Mouse (Mus musculus) kidney, postnatal 0 days (tissue): ENCODE measurements at regions not wholly inside any gene's neighbourhood (a gene's known extent, or its start where the extent isn't known, plus 50 kb on each side); places are given as distances from the start of the nearest gene placed in this dataset.
A peak's percentile ranks its signal among the peaks of the same experiment; 100 is the strongest.

ENCODE experiments used
- ATAC-seq: fragments of 200-750 bp; cut with Nextera tagmentation; replicated peaks from 2 replicates; pipeline ENCODE4 v1.8.0; 2017; ENCODE audit warnings: low read depth, moderate number of reproducible peaks, moderate TSS enrichment, moderate library complexity; ENCODE audit not compliant: low FRiP score
- DNase-seq: peaks from one replicate; pipeline ENCODE4 v3.0.0-alpha.2; 2016; ENCODE audit warnings: low spot score
- H3K27ac ChIP-seq: fragments of 300-500 bp; sonication (generic); 2 replicates; pipeline ENCODE4 v1.5.1; 2014; ENCODE audit warnings: mild to moderate bottlenecking
- H3K27me3 ChIP-seq: fragments of 300-500 bp; sonication (generic); 2 replicates; pipeline ENCODE4 v1.6.1; 2014; ENCODE audit warnings: low read length, mixed read lengths; ENCODE audit not compliant: insufficient read depth
- H3K36me3 ChIP-seq: fragments of 300-500 bp; sonication (generic); 2 replicates; pipeline ENCODE4 v1.6.1; 2014; ENCODE audit warnings: low read length, mixed read lengths; ENCODE audit not compliant: insufficient read depth
- H3K4me1 ChIP-seq: fragments of 300-500 bp; sonication (generic); replicated peaks from 2 replicates; pipeline ENCODE4 v1.6.1; 2014; ENCODE audit warnings: antibody characterized with exemption, low read length, mixed read lengths; ENCODE audit not compliant: insufficient read depth
- H3K4me2 ChIP-seq: fragments of 300-500 bp; sonication (generic); 2 replicates; pipeline ENCODE4 v1.6.1; 2014; ENCODE audit warnings: mild to moderate bottlenecking, low read length, moderate library complexity, mixed read lengths
- H3K4me3 ChIP-seq: fragments of 300-500 bp; sonication (generic); replicated peaks from 2 replicates; pipeline ENCODE4 v1.5.1; 2014; ENCODE audit warnings: low read depth, low read length
- H3K9ac ChIP-seq: fragments of 300-500 bp; sonication (generic); 2 replicates; pipeline ENCODE4 v1.6.1; 2014; ENCODE audit warnings: low read depth, low read length
- H3K9me3 ChIP-seq: fragments of 300-500 bp; sonication (generic); replicated peaks from 2 replicates; pipeline ENCODE4 v1.6.1; 2016; ENCODE audit warnings: low read length, inconsistent platforms, mixed read lengths
- CTCF ChIP-seq: IDR thresholded peaks from 2 replicates; pipeline ENCODE4 v1.5.1; 2016; ENCODE audit warnings: antibody characterized with exemption, low read depth, mild to moderate bottlenecking, moderate library complexity
- WGBS: fragments of 180-500 bp; shearing (Covaris S2); extraction: QIAGEN DNeasy Blood & Tissue Kit; methylation state at CpG from one replicate; pipeline ENCODE4 v1.1.7; 2014; 5-methylcytosine and 5-hydroxymethylcytosine counted together

- H3K27ac ChIP-seq = no peak overlapping the region
- WGBS = 77% methylated on average over 3 of the region's 3 CpGs
Observed at GRCm38 (mm10) chr5:51099902-51100301, 467.6 kb downstream of the Ppargc1a start.

GRCm38 (mm10) chr5:51072674-51073468 lies 494.7 kb downstream of the Ppargc1a start:
- DNase-seq (peak; percentile 93), ATAC-seq (peak; percentile 85)
- 27% methylated on average over 8 of the region's 8 CpGs for WGBS
- Histone ChIP-seq H3K27me3 (no peaks in the 10 kb centered on the region), H3K4me1 (no peaks in the 10 kb centered on the region; the same call in 1 of the 2 replicates), H3K27ac (no peak overlapping the region), H3K4me2 (no peak overlapping the region), H3K9me3 (no peaks in the 10 kb centered on the region), H3K9ac (no peak overlapping the region), H3K36me3 (no peaks in the 10 kb centered on the region), H3K4me3 (no peak overlapping the region)
- TF ChIP-seq CTCF = no peak

More at GRCm38 (mm10) chr5:51099902-51100301, 467.6 kb downstream of the Ppargc1a start:
- TF ChIP-seq CTCF = no peak
- DNase-seq (no peak), ATAC-seq (no peak)
- no peaks in the 10 kb centered on the region for H3K36me3 ChIP-seq
- no peak overlapping the region for H3K4me3 ChIP-seq
- no peak overlapping the region for H3K4me2 ChIP-seq
- no peak overlapping the region for H3K9ac ChIP-seq
- H3K4me1 ChIP-seq = no peaks in the 10 kb centered on the region
- H3K9me3 ChIP-seq = no peaks in the 10 kb centered on the region
- H3K27me3 ChIP-seq = no peaks in the 10 kb centered on the region

- 46% methylated on average over 2 of the region's 2 CpGs for WGBS
- DNase-seq = peak; percentile 63
- no peaks in the 10 kb centered on the region for H3K27me3 ChIP-seq
- no peak overlapping the region for H3K9ac ChIP-seq
- ATAC-seq = no peak; the same call in 1 of the 2 replicates
- no peak overlapping the region for H3K27ac ChIP-seq
- no peaks in the 10 kb centered on the region for H3K36me3 ChIP-seq
- H3K9me3 ChIP-seq = no peaks in the 10 kb centered on the region
- no peak for TF ChIP-seq CTCF
- no peak overlapping the region for H3K4me3 ChIP-seq
- no peak overlapping the region for H3K4me2 ChIP-seq
- H3K4me1 ChIP-seq = no peaks in the 10 kb centered on the region; the same call in 1 of the 2 replicates
Observed at GRCm38 (mm10) chr5:51072146-51072545, 495.4 kb downstream of the Ppargc1a start.

- DNase-seq = peak; percentile 54
- 27% methylated on average over 1 of the region's 1 CpGs for WGBS
- H3K27ac ChIP-seq = no peak overlapping the region
- no peak overlapping the region for H3K4me2 ChIP-seq
- no peaks in the 10 kb centered on the region for H3K27me3 ChIP-seq
- no peaks in the 10 kb centered on the region for H3K9me3 ChIP-seq
- TF ChIP-seq CTCF = no peak
- no peak for ATAC-seq
- no peak overlapping the region for H3K9ac ChIP-seq
- no peaks in the 10 kb centered on the region for H3K36me3 ChIP-seq
- H3K4me3 ChIP-seq = no peak overlapping the region
- no peaks in the 10 kb centered on the region; the same call in 1 of the 2 replicates for H3K4me1 ChIP-seq
Observed at GRCm38 (mm10) chr5:51069668-51070067, 497.9 kb downstream of the Ppargc1a start.

- Histone ChIP-seq H3K4me3 (no peak overlapping the region), H3K27ac (no peak overlapping the region), H3K4me1 (no peaks in the 10 kb centered on the region), H3K36me3 (no peaks in the 10 kb centered on the region), H3K4me2 (no peak overlapping the region), H3K27me3 (no peaks in the 10 kb centered on the region), H3K9me3 (no peaks in the 10 kb centered on the region), H3K9ac (no peak overlapping the region)
- DNase-seq (no peak), ATAC-seq (no peak)
- WGBS = 80% methylated on average over 2 of the region's 2 CpGs
- TF ChIP-seq CTCF = no peak
Observed at GRCm38 (mm10) chr5:51045872-51046271, 521.7 kb downstream of the Ppargc1a start.

GRCm38 (mm10) chr5:51041541-51042217 lies 525.8 kb downstream of the Ppargc1a start:
- Histone ChIP-seq H3K9ac (no peak overlapping the region), H3K9me3 (no peaks in the 10 kb centered on the region), H3K36me3 (no peaks in the 10 kb centered on the region), H3K4me1 (no peaks in the 10 kb centered on the region), H3K27me3 (no peaks in the 10 kb centered on the region), H3K4me2 (no peak overlapping the region), H3K27ac (peak overlapping the region; percentile 69; the same call in 1 of the 2 replicates), H3K4me3 (no peak overlapping the region)
- WGBS = 85% methylated on average over 6 of the region's 6 CpGs
- TF ChIP-seq CTCF = no peak
- ATAC-seq (no peak), DNase-seq (no peak)
